Mouse (Mus musculus): ENCODE results near the gene Poll. TPM values are rescaled to one million over a fixed set of nuclear protein-coding genes. Genes with fewer than 3 reads are reported as not detected.

Gene Poll
- polyA plus RNA-seq (2015; fragmentation: Nextera tagmentation; extraction: Ambion mirVana) = 13.4 and 14.5 TPM in 2 replicates

- Histone ChIP-seq H3K4me3 (ENCODE audit: low read length) (peak within 1 kb of the TSS; percentile 84), H3K27me3 (ENCODE audit: control insufficient read depth, insufficient read depth, low read length) (no peaks in the 10 kb centered on the region), H3K9ac (ENCODE audit: low read length) (peak within 1 kb of the TSS; percentile 93), H3K27ac (ENCODE audit: low read length) (peak within 1 kb of the TSS; percentile 65), H3K9me3 (replicated peaks; ENCODE audit: control insufficient read depth, low read length) (no peaks in the 10 kb centered on the region), H3K4me2 (ENCODE audit: low read depth, low read length) (peak within 1 kb of the TSS; percentile 97), H3K4me1 (ENCODE audit: control insufficient read depth, insufficient read depth, low read length) (peaks cover 10% of the 10 kb centered on the region), H3K36me3 (ENCODE audit: control insufficient read depth, insufficient read depth) (peaks cover 9% of the 10 kb centered on the region)
- under 1% methylated on average over 35 of the region's 35 CpGs for WGBS
- ATAC-seq (replicated peaks; ENCODE audit: extremely low read depth, insufficient read depth, low FRiP score) = peak; percentile 85
Observed at GRCm38 (mm10) chr19:45560153-45560890, at the start of gene Poll, which contains the start of gene Gm17018. TSS of gene Poll (minus strand) at chr19:45560531. TSS of gene Gm17018 (plus strand) at chr19:45560615.

GRCm38 (mm10) chr19:45608648-45609339 lies 48.5 kb upstream of the Poll start:
- H3K36me3 ChIP-seq (ENCODE audit: control insufficient read depth, insufficient read depth) = no peaks in the 10 kb centered on the region
- H3K4me2 ChIP-seq (ENCODE audit: low read depth, low read length) = no peak overlapping the region
- no peak overlapping the region for H3K27ac ChIP-seq (ENCODE audit: low read length)
- 86% methylated on average over 13 of the region's 13 CpGs for WGBS
- H3K4me1 ChIP-seq (ENCODE audit: control insufficient read depth, insufficient read depth, low read length) = peaks cover 7% of the 10 kb centered on the region; the same call in 1 of the 2 replicates
- no peaks in the 10 kb centered on the region for H3K9me3 ChIP-seq (replicated peaks; ENCODE audit: control insufficient read depth, low read length)
- ATAC-seq (replicated peaks; ENCODE audit: extremely low read depth, insufficient read depth, low FRiP score) = no peak
- H3K27me3 ChIP-seq (ENCODE audit: control insufficient read depth, insufficient read depth, low read length) = no peaks in the 10 kb centered on the region
- H3K9ac ChIP-seq (ENCODE audit: low read length) = no peak overlapping the region
- H3K4me3 ChIP-seq (ENCODE audit: low read length) = no peak overlapping the region

GRCm38 (mm10) chr19:45607479-45607878 lies 47.1 kb upstream of the Poll start:
- Histone ChIP-seq H3K36me3 (ENCODE audit: control insufficient read depth, insufficient read depth) (no peaks in the 10 kb centered on the region), H3K4me1 (ENCODE audit: control insufficient read depth, insufficient read depth, low read length) (peaks cover 7% of the 10 kb centered on the region; the same call in 1 of the 2 replicates), H3K4me3 (ENCODE audit: low read length) (no peak overlapping the region), H3K27ac (ENCODE audit: low read length) (no peak overlapping the region), H3K4me2 (ENCODE audit: low read depth, low read length) (no peak overlapping the region), H3K9me3 (replicated peaks; ENCODE audit: control insufficient read depth, low read length) (no peaks in the 10 kb centered on the region), H3K9ac (ENCODE audit: low read length) (no peak overlapping the region), H3K27me3 (ENCODE audit: control insufficient read depth, insufficient read depth, low read length) (no peaks in the 10 kb centered on the region)
- ATAC-seq (replicated peaks; ENCODE audit: extremely low read depth, insufficient read depth, low FRiP score) = no peak
- 60% methylated on average over 7 of the region's 7 CpGs for WGBS

GRCm38 (mm10) chr19:45606701-45607100 lies 46.4 kb upstream of the Poll start:
- Histone ChIP-seq H3K4me1 (ENCODE audit: control insufficient read depth, insufficient read depth, low read length) (peaks cover 7% of the 10 kb centered on the region; the same call in 1 of the 2 replicates), H3K4me3 (ENCODE audit: low read length) (no peak overlapping the region), H3K36me3 (ENCODE audit: control insufficient read depth, insufficient read depth) (peaks cover 6% of the 10 kb centered on the region; the same call in 1 of the 2 replicates), H3K9ac (ENCODE audit: low read length) (no peak overlapping the region), H3K27ac (ENCODE audit: low read length) (no peak overlapping the region), H3K27me3 (ENCODE audit: control insufficient read depth, insufficient read depth, low read length) (no peaks in the 10 kb centered on the region), H3K4me2 (ENCODE audit: low read depth, low read length) (no peak overlapping the region), H3K9me3 (replicated peaks; ENCODE audit: control insufficient read depth, low read length) (no peaks in the 10 kb centered on the region)
- 93% methylated on average over 4 of the region's 4 CpGs for WGBS
- no peak for ATAC-seq (replicated peaks; ENCODE audit: extremely low read depth, insufficient read depth, low FRiP score)

GRCm38 (mm10) chr19:45602606-45603005 lies 42.3 kb upstream of the Poll start:
- Histone ChIP-seq H3K9me3 (replicated peaks; ENCODE audit: control insufficient read depth, low read length) (no peaks in the 10 kb centered on the region), H3K4me3 (ENCODE audit: low read length) (no peak overlapping the region), H3K36me3 (ENCODE audit: control insufficient read depth, insufficient read depth) (peaks cover 12% of the 10 kb centered on the region; the same call in 1 of the 2 replicates), H3K27ac (ENCODE audit: low read length) (no peak overlapping the region), H3K9ac (ENCODE audit: low read length) (no peak overlapping the region), H3K4me2 (ENCODE audit: low read depth, low read length) (no peak overlapping the region), H3K4me1 (ENCODE audit: control insufficient read depth, insufficient read depth, low read length) (peaks cover 7% of the 10 kb centered on the region; the same call in 1 of the 2 replicates), H3K27me3 (ENCODE audit: control insufficient read depth, insufficient read depth, low read length) (no peaks in the 10 kb centered on the region)
- WGBS = 70% methylated on average over 5 of the region's 5 CpGs
- no peak for ATAC-seq (replicated peaks; ENCODE audit: extremely low read depth, insufficient read depth, low FRiP score)

- peaks cover 9% of the 10 kb centered on the region; the same call in 1 of the 2 replicates for H3K36me3 ChIP-seq (ENCODE audit: control insufficient read depth, insufficient read depth)
- peaks cover 2% of the 10 kb centered on the region for H3K4me1 ChIP-seq (ENCODE audit: control insufficient read depth, insufficient read depth, low read length)
- no peak overlapping the region for H3K27ac ChIP-seq (ENCODE audit: low read length)
- ATAC-seq (replicated peaks; ENCODE audit: extremely low read depth, insufficient read depth, low FRiP score) = no peak
- no peak overlapping the region for H3K4me2 ChIP-seq (ENCODE audit: low read depth, low read length)
- H3K9me3 ChIP-seq (replicated peaks; ENCODE audit: control insufficient read depth, low read length) = no peaks in the 10 kb centered on the region
- WGBS = 85% methylated on average over 4 of the region's 4 CpGs
- no peaks in the 10 kb centered on the region for H3K27me3 ChIP-seq (ENCODE audit: control insufficient read depth, insufficient read depth, low read length)
- no peak overlapping the region for H3K9ac ChIP-seq (ENCODE audit: low read length)
- no peak overlapping the region for H3K4me3 ChIP-seq (ENCODE audit: low read length)
Observed at GRCm38 (mm10) chr19:45597106-45597505, 36.8 kb upstream of the Poll start.

- WGBS = 91% methylated on average over 6 of the region's 6 CpGs
- Histone ChIP-seq H3K27me3 (ENCODE audit: control insufficient read depth, insufficient read depth, low read length) (no peaks in the 10 kb centered on the region), H3K9me3 (replicated peaks; ENCODE audit: control insufficient read depth, low read length) (no peaks in the 10 kb centered on the region), H3K4me1 (ENCODE audit: control insufficient read depth, insufficient read depth, low read length) (peaks cover 9% of the 10 kb centered on the region), H3K4me2 (ENCODE audit: low read depth, low read length) (no peak overlapping the region), H3K4me3 (ENCODE audit: low read length) (no peak overlapping the region), H3K27ac (ENCODE audit: low read length) (no peak overlapping the region), H3K36me3 (ENCODE audit: control insufficient read depth, insufficient read depth) (peaks cover 6% of the 10 kb centered on the region; the same call in 1 of the 2 replicates), H3K9ac (ENCODE audit: low read length) (no peak overlapping the region)
- no peak for ATAC-seq (replicated peaks; ENCODE audit: extremely low read depth, insufficient read depth, low FRiP score)
Observed at GRCm38 (mm10) chr19:45596434-45596833, 36.1 kb upstream of the Poll start.

GRCm38 (mm10) chr19:45596019-45596418 lies 35.7 kb upstream of the Poll start:
- H3K27me3 ChIP-seq (ENCODE audit: control insufficient read depth, insufficient read depth, low read length) = no peaks in the 10 kb centered on the region
- no peaks in the 10 kb centered on the region for H3K9me3 ChIP-seq (replicated peaks; ENCODE audit: control insufficient read depth, low read length)
- no peak overlapping the region for H3K27ac ChIP-seq (ENCODE audit: low read length)
- no peak for ATAC-seq (replicated peaks; ENCODE audit: extremely low read depth, insufficient read depth, low FRiP score)
- H3K4me2 ChIP-seq (ENCODE audit: low read depth, low read length) = no peak overlapping the region
- H3K4me3 ChIP-seq (ENCODE audit: low read length) = no peak overlapping the region
- 60% methylated on average over 7 of the region's 7 CpGs for WGBS
- no peak overlapping the region for H3K9ac ChIP-seq (ENCODE audit: low read length)
- H3K4me1 ChIP-seq (ENCODE audit: control insufficient read depth, insufficient read depth, low read length) = peaks cover 11% of the 10 kb centered on the region
- peaks cover 6% of the 10 kb centered on the region; the same call in 1 of the 2 replicates for H3K36me3 ChIP-seq (ENCODE audit: control insufficient read depth, insufficient read depth)

- no peak overlapping the region for H3K9ac ChIP-seq (ENCODE audit: low read length)
- H3K4me2 ChIP-seq (ENCODE audit: low read depth, low read length) = no peak overlapping the region
- H3K4me1 ChIP-seq (ENCODE audit: control insufficient read depth, insufficient read depth, low read length) = peaks cover 11% of the 10 kb centered on the region
- H3K36me3 ChIP-seq (ENCODE audit: control insufficient read depth, insufficient read depth) = peaks cover 10% of the 10 kb centered on the region; the same call in 1 of the 2 replicates
- WGBS = 89% methylated on average over 6 of the region's 6 CpGs
- H3K9me3 ChIP-seq (replicated peaks; ENCODE audit: control insufficient read depth, low read length) = no peaks in the 10 kb centered on the region
- ATAC-seq (replicated peaks; ENCODE audit: extremely low read depth, insufficient read depth, low FRiP score) = no peak
- H3K27ac ChIP-seq (ENCODE audit: low read length) = no peak overlapping the region
- no peak overlapping the region for H3K4me3 ChIP-seq (ENCODE audit: low read length)
- H3K27me3 ChIP-seq (ENCODE audit: control insufficient read depth, insufficient read depth, low read length) = no peaks in the 10 kb centered on the region
Observed at GRCm38 (mm10) chr19:45595481-45595880, 35.1 kb upstream of the Poll start.

Measured in heart, embryonic 16.5 days (tissue).